Mouse (Mus musculus) brain, embryonic 14.5 days (tissue): ENCODE measurements at regions not wholly inside any gene's neighbourhood (a gene's known extent, or its start where the extent isn't known, plus 50 kb on each side); places are given as distances from the start of the nearest gene placed in this dataset.

ENCODE experiments used
- CTCF ChIP-seq: fragments of 200-500 bp; IDR thresholded peaks from 2 replicates; pipeline ENCODE4 v1.5.1; 2012; ENCODE audit warnings: inconsistent platforms, mild to moderate bottlenecking, moderate library complexity, borderline replicate concordance; ENCODE audit not compliant: insufficient read depth, insufficient read length; ENCODE audit errors: extremely low read depth
- POLR2A ChIP-seq: fragments of 200-500 bp; IDR thresholded peaks from 2 replicates; pipeline ENCODE4 v1.6.1; 2012; ENCODE audit warnings: mild to moderate bottlenecking, inconsistent platforms, borderline replicate concordance; ENCODE audit not compliant: poor library complexity, insufficient read depth, insufficient read length, severe bottlenecking; ENCODE audit errors: extremely low read depth

DNA sequence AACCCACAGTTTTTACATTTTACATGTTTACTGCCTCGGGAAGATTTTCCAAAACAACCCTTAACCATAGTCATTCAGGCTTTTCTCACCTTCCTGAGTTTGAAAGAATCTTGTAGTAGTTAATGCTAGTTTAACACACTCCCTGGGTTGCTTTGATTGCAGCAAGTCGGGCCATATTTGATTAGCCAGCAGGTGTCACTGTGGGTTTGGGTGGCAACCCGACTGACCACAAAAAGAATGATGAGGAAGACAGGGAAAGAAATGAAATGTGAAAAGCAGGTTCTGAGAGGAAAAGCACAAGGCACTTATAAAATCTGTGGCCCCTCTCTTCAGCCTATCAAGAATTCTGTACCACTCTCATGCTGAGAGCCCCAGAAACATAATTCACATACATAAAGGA lies 335.7 kb upstream of the Ddhd1 start:
- TF ChIP-seq CTCF (peak; percentile 80; the same call in 1 of the 2 replicates), POLR2A (no peak)
